ENCODE assay signal across 13 mouse cellular contexts in genomic region chr16:34706487-34706946, GRCm38 (mm10). TPM values are rescaled to one million over a fixed set of nuclear protein-coding genes. Genes with fewer than 3 reads are reported as not detected.
DNase-seq lines count a peak whose midpoint lies in the region; ATAC-seq and TF ChIP-seq lines count a peak whose summit lies in the region.
"Had no signal": no experiment of that assay in that cellular context is flagged by ENCODE, and none has a peak within 500 bp of the region (broad histone marks: within the 10 kb centered on the region; RNA-seq: fewer than 3 reads in every experiment).

No protein-coding gene starts in this region.

- intact Hi-C loops in gastrocnemius, adult 2 months (cut with DNase I) = loop anchor here (10.0 kb wide), 2 partner anchors 172 to 362 kb away; no protein-coding TSS in a partner anchor
- intact Hi-C loops in heart, postnatal 36 days (cut with DNase I) = no loop called here

- no peaks in the 10 kb centered on the region for H3K9me3 ChIP-seq in stomach, embryonic 14.5 days (ENCODE audit: control insufficient read depth, low read depth, low read length)
- no peaks in the 10 kb centered on the region for H3K9me3 ChIP-seq in midbrain, postnatal 0 days (ENCODE audit: low read length)

- H3K4me1 ChIP-seq in stomach, embryonic 14.5 days (ENCODE audit: control insufficient read depth, insufficient read depth, low read length) = no peaks in the 10 kb centered on the region
- H3K4me1 ChIP-seq in midbrain, postnatal 0 days (ENCODE audit: insufficient read depth, low read length) = no peaks in the 10 kb centered on the region

- no peak overlapping the region for H3K4me2 ChIP-seq in stomach, embryonic 14.5 days (replicated peaks; ENCODE audit: low read depth, low read length)
- H3K4me2 ChIP-seq in midbrain, postnatal 0 days (ENCODE audit: low read depth, low read length, poor library complexity, severe bottlenecking) = no peak overlapping the region

- no peak overlapping the region for H3K9ac ChIP-seq in stomach, embryonic 14.5 days (replicated peaks; ENCODE audit: low read depth, low read length)
- no peak overlapping the region for H3K9ac ChIP-seq in midbrain, postnatal 0 days (replicated peaks; ENCODE audit: low read length, poor library complexity, severe bottlenecking)

- DNase-seq in layer of hippocampus, adult 9-11 months = peak; percentile 15
- no peak for DNase-seq in layer of hippocampus, adult 9-10 months (ENCODE audit: low spot score)
- peak; percentile 40 for DNase-seq in gastrocnemius, adult 2 months
- DNase-seq in heart, postnatal 36 days = peak; percentile 10 to 21
- DNase-seq in midbrain, postnatal 0 days (ENCODE audit: low spot score) = no peak
- no peak for DNase-seq in cerebellum, adult 8-10 months
- DNase-seq: adrenal gland, adult 2 months; cerebellum, postnatal 25 days had no signal

- ATAC-seq in stomach, embryonic 14.5 days (ENCODE audit: insufficient number of reproducible peaks, insufficient read depth, low FRiP score, low read depth) = no peak
- ATAC-seq in midbrain, postnatal 0 days (ENCODE audit: low FRiP score) = no peak
- ATAC-seq in granulocyte monocyte progenitor cell, adult 5-6 weeks (replicated peaks; ENCODE audit: poor library complexity, severe bottlenecking) = no peak
- ATAC-seq: hindbrain, postnatal 0 days had no signal

- no peak overlapping the region for H3K4me3 ChIP-seq in gastrocnemius, adult 2 months
- H3K4me3 ChIP-seq in stomach, embryonic 14.5 days (ENCODE audit: low read depth, low read length) = no peak overlapping the region
- no peak overlapping the region for H3K4me3 ChIP-seq in midbrain, postnatal 0 days (ENCODE audit: low read depth, low read length)

- no peak for TF ChIP-seq CTCF in gastrocnemius, adult 2 months (IDR thresholded peaks at IDR 0.05)
- no peak for TF ChIP-seq CTCF in midbrain, postnatal 0 days (IDR thresholded peaks at IDR 0.05)

- H3K27me3 ChIP-seq in stomach, embryonic 14.5 days (ENCODE audit: control insufficient read depth, insufficient read depth, low read length) = no peaks in the 10 kb centered on the region
- H3K27me3 ChIP-seq in midbrain, postnatal 0 days (ENCODE audit: insufficient read depth, low read length) = no peaks in the 10 kb centered on the region

- H3K36me3 ChIP-seq in stomach, embryonic 14.5 days (ENCODE audit: control insufficient read depth, insufficient read depth, low read length) = peaks cover 8% of the 10 kb centered on the region; the same call in 1 of the 2 replicates
- no peaks in the 10 kb centered on the region for H3K36me3 ChIP-seq in midbrain, postnatal 0 days (ENCODE audit: insufficient read depth, low read length)

- 50% methylated on average over 7 of the region's 7 CpGs for WGBS in stomach, embryonic 14.5 days
- whole genome bisulfite sequencing in midbrain, postnatal 0 days = 80% methylated on average over 7 of the region's 7 CpGs

- H3K27ac ChIP-seq in gastrocnemius, adult 2 months = peak overlapping the region; percentile 70
- H3K27ac ChIP-seq in stomach, embryonic 14.5 days (ENCODE audit: low read length) = peak overlapping the region; percentile 85
- no peak overlapping the region for H3K27ac ChIP-seq in midbrain, postnatal 0 days (ENCODE audit: low read depth, low read length)
- H3K27ac ChIP-seq: hindbrain, postnatal 0 days had no signal

RNA-seq across cellular contexts. Expression of gene Ccdc14, which starts 16.1 kb away (rescaled TPM):
- 1 to 10 TPM; 2.1 to 2.5 TPM for total RNA-seq in gastrocnemius, adult 2 months (2021)
- 1 to 10 TPM; 1.8 to 2.4 TPM for total RNA-seq in heart, postnatal 36 days (2021)
- polyA plus RNA-seq in stomach, embryonic 14.5 days (2014; fragmentation: Nextera tagmentation; extraction: Ambion mirVana) = 8.1 and 8.5 TPM in 2 replicates
- 2.9 and 5.6 TPM in 2 replicates for total RNA-seq in midbrain, postnatal 0 days (2014; rRNA removed)
- 1.8 and 2.2 TPM in 2 replicates for polyA plus RNA-seq in midbrain, postnatal 0 days (2015; fragmentation: Nextera tagmentation; extraction: Ambion mirVana)
- total RNA-seq in granulocyte monocyte progenitor cell, adult 5-6 weeks (2014; fragmentation: Nextera tagmentation) = 9.5 and 11.5 TPM in 2 replicates
- total RNA-seq in granulocyte monocyte progenitor cell, adult 5-6 weeks (2017) = 10.1 and 11.3 TPM in 2 replicates

RNA-seq across cellular contexts. Expression of gene Mylk, which starts 38.5 kb away (rescaled TPM):
- total RNA-seq in gastrocnemius, adult 2 months (2021) = 10 to 100 TPM; 22.7 to 29.5 TPM
- 10 to 100 TPM; 25.6 to 32.4 TPM for total RNA-seq in heart, postnatal 36 days (2021)
- 262 and 303 TPM in 2 replicates for polyA plus RNA-seq in stomach, embryonic 14.5 days (2014; fragmentation: Nextera tagmentation; extraction: Ambion mirVana)
- 5.6 and 8.7 TPM in 2 replicates for total RNA-seq in midbrain, postnatal 0 days (2014; rRNA removed)
- polyA plus RNA-seq in midbrain, postnatal 0 days (2015; fragmentation: Nextera tagmentation; extraction: Ambion mirVana) = 2.5 and 3.4 TPM in 2 replicates
- 0.17 and 0.92 TPM in 2 replicates for total RNA-seq in granulocyte monocyte progenitor cell, adult 5-6 weeks (2014; fragmentation: Nextera tagmentation)
- total RNA-seq in granulocyte monocyte progenitor cell, adult 5-6 weeks (2017) = 3.1 and 4.3 TPM in 2 replicates

RNA-seq across cellular contexts. Expression of gene Ropn1, which starts 56.8 kb away (rescaled TPM):
- total RNA-seq in gastrocnemius, adult 2 months (2021) = not detected
- under 1 TPM in 1 of 2 experiments, not detected in 1; 0.30 TPM for total RNA-seq in heart, postnatal 36 days (2021)
- polyA plus RNA-seq in stomach, embryonic 14.5 days (2014; fragmentation: Nextera tagmentation; extraction: Ambion mirVana) = not detected in 2 replicates
- not detected in 2 replicates for total RNA-seq in midbrain, postnatal 0 days (2014; rRNA removed)
- 0.20 TPM in 1 of 2 replicates, not detected in the other for polyA plus RNA-seq in midbrain, postnatal 0 days (2015; fragmentation: Nextera tagmentation; extraction: Ambion mirVana)
- not detected in 2 replicates for total RNA-seq in granulocyte monocyte progenitor cell, adult 5-6 weeks (2014; fragmentation: Nextera tagmentation)
- total RNA-seq in granulocyte monocyte progenitor cell, adult 5-6 weeks (2017) = not detected in 2 replicates
- total RNA-seq: adrenal gland, adult 2 months; hindbrain, postnatal 0 days had no signal
- polyA plus RNA-seq: adrenal gland, adult 2 months; forebrain, embryonic 11.5 days; thymus, postnatal 0 days had no signal

Comparison
In these comparisons a context has a peak if more than half of its experiments do, and no peak if none do; other contexts are left out.
1. DNase-seq: peak in layer of hippocampus, adult 9-11 months (single experiment), gastrocnemius, adult 2 months (single experiment) and heart, postnatal 36 days (2 of 2); none in layer of hippocampus, adult 9-10 months (single experiment), midbrain, postnatal 0 days (single experiment) and cerebellum, adult 8-10 months (single experiment).